Mouse (Mus musculus): ENCODE measurements around the gene Gm10600. TPM values are rescaled to one million over a fixed set of nuclear protein-coding genes. Genes with fewer than 3 reads are reported as not detected.

Gene Gm10600
- not detected in 2 replicates for total RNA-seq (2023)

GRCm38 (mm10) chr4:42240339-42240738, at the start of gene Gm10600:
TSS of gene Gm10600 (plus strand) at chr4:42240639.

GRCm38 (mm10) chr4:42255467-42255866, 15.0 kb downstream of the Gm10600 start, which contains the start of gene Ccl21b:
TSS of gene Ccl21b (plus strand) at chr4:42255767.

Other genes starting within 250 kb of the Gm10600 start
- not detected in 2 replicates for gene Gm21093, start 205.9 kb upstream of the Gm10600 start, total RNA-seq (2023)
- not detected in 2 replicates for gene Gm3893, start 149.4 kb upstream of the Gm10600 start, total RNA-seq (2023)
- gene Gm13304, start 125.8 kb upstream of the Gm10600 start, total RNA-seq (2023), result not detected in 2 replicates
- gene Gm13306, start 87.2 kb upstream of the Gm10600 start, total RNA-seq (2023), result not detected in 2 replicates
- gene Gm13305, start 72.0 kb upstream of the Gm10600 start, total RNA-seq (2023), result not detected in 2 replicates
- not detected in 2 replicates for gene Ccl21b, start 15.1 kb downstream of the Gm10600 start, total RNA-seq (2023)
- not detected in 2 replicates for gene Gm21953, start 53.6 kb downstream of the Gm10600 start, total RNA-seq (2023)
- gene Fam205a3, start 77.7 kb downstream of the Gm10600 start, total RNA-seq (2023), result not detected in 2 replicates
- gene Gm21586, start 198.7 kb downstream of the Gm10600 start, total RNA-seq (2023), result not detected in 2 replicates
- 0.18 TPM in 1 of 2 replicates, not detected in the other for gene Gm2163, start 226.1 kb downstream of the Gm10600 start, total RNA-seq (2023)